Mouse (Mus musculus) cerebellum, adult 11 months (tissue): ENCODE results near the gene Lrrfip1.

Experiments
- DNase-seq: peaks from one replicate; pipeline ENCODE4 v3.0.0; 2022

Gene Lrrfip1

DNA sequence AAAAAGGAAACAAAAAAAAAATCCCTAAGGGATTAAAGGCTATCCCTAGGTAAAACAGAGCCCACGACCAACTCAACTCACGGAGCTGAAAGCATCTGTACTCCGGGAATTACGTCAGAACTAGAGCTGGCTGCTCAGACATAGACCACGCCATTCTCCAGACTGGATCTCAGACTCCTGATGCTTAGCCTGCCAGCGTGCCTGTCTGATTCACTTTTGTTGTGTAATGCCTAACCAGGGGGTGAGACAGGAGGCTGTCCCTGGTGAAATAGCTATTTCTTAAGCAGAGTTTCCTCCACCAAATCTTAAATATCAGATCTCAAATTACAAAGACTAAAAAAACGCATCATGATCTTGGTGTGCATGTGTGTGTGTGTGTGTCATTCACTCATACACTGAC is 89.5 kb downstream of the Lrrfip1 start:
- DNase-seq: no peak

DNA sequence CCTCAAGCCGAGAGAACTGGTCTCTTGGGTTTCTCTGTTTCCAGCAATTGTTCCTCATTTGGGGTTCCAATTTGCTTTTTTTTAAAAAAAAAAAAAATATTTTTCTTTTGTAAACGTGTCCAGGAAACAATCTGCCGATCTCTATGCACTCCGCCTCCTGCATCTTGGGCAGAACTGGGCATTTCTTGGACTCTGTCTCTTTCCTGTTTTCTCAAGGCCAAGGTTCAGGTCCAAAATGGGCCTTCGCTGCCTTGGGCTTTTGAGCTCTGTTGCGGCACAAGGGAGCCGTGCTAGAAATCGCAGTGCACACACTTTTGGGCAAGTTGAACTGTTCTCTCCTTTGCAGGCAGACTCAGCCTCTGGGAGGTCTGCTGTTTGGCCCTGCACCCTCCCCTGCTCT is 90.4 kb downstream of the Lrrfip1 start:
- DNase-seq: no peak

DNA sequence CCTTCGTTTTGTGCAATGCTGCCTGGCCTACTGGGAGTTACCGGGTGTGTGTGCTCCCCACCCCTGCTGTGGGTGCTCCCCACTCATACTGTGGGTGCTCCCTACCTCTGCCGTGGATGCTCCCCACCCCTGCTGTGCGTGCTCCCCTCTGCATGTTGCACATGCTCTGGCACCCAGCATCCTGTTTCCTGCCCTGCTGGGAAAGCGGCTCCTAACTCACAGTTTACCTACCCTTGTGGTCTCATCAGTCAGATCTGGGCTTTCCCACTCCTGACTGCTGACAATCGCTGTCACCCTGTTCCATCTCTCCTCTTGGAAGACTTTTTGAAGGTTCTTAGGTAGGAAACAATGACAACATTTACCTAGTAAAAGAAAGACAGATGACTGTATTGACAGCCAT is 91.9 kb downstream of the Lrrfip1 start:
- DNase-seq: no peak

DNA sequence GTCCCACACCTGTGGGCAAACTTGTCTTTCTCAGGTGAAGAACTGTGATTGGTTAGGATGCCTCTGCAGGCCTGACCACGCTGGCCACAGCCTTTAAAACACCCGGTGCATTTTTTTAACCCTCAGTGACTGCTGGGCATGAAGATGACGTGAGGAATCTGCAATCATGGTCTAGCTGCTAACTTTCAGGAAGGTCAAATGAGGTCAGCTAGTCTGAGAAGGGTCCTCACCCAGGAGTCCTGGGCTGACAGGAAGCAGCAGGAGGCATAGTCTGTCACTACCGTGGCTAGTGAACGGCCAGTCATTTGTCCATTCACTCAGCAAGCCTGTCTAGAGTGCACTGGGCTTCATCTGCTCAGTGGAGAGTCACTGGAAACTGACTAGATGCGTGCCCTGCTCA is 93.9 kb downstream of the Lrrfip1 start:
- no peak for DNase-seq

DNA sequence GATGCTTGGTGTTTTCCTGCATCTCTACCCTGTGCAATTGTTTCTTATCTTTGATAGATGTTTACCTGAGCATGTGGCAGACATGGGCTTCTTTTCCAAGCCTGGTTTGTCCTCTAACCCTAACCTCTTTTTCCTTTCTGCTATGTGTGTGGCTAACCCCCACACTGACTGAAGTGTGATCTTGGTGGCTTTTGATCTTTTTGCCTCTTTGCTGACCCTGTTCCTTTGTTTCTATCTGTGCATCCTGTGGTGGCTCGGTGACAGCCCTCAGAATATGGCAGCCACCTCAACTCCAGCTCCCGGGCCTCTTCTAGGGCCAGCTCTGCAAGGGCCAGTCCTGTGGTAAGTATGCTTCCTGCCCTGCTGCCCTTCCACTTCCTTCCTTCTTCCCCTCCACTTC is 94.8 kb downstream of the Lrrfip1 start:
- DNase-seq: no peak

DNA sequence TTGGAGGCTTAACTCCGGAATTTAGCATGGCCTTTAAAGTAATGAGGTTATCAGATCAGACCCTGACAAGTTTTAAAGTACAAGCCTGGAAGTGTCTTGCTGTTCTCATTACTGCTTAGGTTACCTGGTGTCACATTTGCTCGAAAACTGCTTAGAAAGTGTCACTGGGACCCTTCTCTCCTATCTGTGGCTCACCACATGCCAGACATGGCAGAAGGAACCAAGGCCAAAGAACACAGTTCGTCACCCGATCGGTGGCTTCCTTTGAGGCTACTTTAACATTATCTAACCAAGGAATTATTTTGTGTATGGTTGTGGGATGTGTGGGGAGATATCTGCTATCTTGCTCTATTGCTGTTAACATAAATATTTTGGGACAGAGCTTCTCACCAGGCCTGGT is 95.5 kb downstream of the Lrrfip1 start:
- DNase-seq: no peak

DNA sequence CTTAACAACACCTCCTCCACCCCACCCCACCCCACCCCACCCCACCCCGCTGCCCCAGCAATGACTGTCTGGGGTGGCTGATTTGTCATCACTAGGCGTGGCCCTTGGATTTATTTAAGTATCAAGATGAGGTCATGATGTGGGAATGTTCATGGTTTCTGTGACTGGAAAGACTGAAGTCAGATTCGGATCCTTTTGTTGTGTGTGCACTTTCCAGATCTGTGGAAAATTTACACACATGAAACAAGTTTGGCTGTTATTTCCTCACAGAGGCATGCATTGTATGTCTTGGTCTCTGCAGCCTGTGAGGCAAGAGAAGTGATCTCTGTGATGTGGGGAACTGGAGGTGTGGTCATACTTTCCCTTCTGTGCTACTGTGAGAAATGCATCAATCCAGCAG is 96.7 kb downstream of the Lrrfip1 start:
- no peak for DNase-seq

DNA sequence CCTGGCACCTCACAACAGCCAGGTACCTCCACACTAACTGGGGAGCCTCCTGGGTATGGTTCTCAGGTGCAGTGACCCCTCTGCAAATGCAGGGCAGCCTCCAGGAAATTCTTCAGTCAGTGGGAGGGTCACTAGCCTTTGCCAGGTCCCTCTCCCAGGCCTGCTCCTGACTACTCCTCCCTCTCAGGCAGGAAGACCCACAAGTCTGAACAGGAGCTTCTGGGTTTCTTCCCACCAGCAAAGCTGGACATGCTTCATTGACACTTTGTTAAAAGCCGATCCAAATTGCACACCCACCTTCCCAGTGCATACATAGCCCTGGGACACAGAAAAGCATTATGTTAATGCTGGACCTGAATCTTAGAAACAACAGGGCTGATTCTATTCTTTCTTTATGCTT is 97.3 kb downstream of the Lrrfip1 start:
- DNase-seq: no peak

DNA sequence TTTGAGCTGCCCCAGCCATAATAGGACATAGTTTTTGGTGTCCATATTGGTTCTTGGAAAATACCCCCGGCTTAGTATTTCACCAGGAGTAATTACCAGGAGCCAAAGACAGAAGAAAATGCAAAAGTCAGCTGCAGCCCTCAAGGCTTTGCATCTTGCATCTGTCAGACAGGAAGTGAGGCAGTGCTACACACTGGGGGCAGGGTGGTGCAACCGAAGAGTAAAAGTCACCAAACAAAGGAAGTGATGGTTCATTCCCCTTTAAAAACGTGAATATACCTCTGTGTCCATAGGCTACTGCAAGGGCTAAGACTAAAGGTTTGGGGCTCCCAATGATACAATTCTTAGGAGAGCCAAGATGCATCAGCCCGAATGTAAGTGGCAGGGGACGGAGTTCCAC is 98.0 kb downstream of the Lrrfip1 start:
- DNase-seq: no peak

DNA sequence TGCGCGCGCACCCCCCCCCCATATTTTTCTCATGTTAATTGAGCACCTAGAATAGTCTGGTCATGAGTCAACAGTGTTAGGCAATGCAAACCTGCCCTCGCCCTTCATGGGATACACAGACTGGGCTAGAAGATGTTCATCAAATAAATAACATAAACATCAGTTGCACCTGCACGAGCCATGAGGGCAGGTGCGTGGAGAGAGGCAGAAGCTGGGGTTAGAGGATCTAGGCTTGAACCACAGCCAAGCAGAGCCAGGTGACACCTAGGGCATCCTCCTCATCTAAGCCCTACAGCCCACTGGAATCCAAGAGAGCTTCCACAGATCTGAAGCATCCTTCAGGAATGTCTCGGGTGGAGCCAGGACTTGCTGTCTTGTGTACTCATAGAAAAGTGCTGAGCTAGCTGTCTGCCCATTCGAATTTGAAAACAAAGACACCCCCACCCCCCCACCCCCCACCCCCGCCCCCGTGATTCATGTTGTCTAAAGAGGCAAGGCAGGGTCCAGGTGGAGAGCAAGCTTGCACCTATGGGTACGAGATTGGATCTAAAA is 98.8 kb downstream of the Lrrfip1 start:
- no peak for DNase-seq

DNA sequence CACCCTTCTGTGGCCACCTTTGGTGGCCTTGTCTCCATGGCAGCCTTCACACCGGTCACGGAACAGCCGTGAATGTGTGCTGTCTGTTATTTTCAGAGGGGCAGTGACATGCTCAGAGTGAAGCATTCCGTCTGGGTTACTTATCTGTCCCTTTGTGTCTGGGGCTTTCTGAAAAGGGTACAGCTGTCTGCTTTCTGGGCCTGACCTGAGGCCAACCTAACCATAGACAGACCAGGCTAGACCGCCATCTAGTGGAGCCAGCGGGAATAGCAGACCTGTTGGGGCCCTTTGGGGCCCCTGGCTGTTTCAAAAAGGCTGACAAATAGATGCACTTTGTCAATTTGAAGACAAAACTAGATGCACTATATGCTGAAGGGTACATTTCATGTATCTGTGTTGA is 100.3 kb downstream of the Lrrfip1 start:
- peak; percentile 13 for DNase-seq

DNA sequence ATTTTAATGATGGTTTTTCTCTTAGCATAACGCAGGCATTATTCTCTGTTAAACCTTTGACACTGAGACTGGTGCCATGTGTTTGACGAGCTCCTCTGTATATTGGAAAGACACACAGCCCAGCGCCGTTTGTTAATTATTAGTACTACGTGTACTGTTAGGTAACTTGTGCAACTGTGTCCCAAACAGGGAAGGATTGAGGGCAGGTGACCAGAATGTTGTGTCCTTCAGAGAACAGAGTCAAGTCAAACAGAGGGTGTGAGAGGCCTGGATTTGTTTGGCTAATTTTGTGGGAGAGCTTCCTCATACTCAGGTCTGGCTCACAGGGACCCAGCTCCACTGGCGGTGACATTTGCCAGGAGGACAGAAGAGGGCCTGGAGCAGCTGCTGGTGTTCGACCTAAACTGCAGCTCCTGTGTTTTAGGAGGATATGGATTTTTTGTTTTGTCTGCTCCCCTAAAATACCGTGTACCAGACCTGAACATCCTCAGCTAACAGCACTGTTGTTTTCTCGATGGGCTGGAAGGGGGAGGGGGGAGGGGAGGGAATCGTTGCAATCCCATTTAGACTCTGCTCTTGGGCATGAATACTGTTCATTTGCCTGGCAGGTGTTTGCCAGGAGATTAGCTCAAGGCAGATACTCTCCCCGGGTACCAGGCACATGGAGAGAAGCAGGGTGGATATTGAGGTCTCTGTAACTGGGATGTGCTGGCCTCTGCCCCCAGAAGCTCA is 103.3 kb downstream of the Lrrfip1 start:
- DNase-seq: no peak

DNA sequence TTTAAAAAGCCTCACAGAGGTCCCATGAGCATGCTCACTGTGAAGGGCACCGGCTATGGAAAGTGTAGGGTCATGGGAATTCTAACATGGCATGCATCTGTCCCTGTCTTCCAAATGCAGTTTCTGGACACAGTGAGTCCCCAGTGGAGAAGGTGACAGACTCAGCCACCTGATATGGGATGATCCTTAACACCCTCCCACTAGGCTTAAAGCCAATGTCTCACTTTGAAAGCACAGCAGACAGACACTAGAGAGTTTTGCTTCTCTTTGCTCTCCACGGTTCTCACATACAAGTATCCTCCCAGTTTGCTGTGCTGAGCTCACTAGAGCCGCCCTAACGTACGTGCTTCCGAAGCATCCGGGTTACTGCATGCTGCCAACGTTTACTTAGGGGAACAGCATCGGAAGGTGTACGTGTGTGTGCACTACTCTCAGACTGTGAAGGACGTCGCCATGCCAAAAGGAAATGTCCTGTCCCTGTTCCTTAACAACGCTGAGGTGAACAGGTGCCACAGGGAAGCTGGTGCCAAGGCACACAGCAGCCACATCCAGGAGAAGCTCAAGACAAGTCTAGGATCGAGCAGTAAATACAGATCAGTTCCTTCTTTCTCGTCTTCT is 104.9 kb downstream of the Lrrfip1 start:
- no peak for DNase-seq

DNA sequence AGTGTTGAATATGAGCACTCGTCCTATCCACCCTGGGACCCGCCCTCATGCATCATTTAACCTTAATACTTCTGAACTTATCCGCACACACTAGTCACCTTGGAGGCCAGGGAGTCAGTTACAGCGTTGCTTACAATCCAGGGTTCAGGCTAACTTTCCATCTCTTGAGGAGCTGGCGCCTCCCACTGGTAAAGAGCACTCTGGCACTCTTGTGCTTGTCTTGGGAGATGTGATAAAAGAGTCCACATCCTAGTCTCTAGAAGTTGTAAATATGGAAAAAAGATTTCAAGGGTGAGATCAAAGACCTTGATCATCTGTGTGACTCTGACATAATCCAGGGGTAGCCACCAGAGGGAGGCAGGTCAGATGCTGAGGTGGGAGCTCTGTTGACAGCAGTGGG is 109.0 kb downstream of the Lrrfip1 start:
- DNase-seq: no peak

DNA sequence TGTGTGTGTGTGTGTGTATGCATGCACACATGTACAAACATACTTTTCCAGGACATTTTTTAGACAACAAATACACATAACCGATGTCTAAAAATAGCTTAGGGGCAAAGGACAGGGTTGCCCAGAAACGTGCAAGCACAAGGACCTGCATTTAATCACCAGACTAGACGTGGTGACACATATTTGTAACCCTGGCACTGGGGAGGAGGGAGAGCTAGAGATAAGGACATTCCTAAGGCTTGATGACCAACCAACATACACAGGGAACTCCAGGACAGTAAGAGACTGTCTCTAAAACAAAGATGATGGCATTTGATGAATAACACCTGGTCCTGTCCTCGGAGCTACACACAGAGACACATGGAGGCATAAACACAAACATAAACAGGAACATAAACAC is 110.8 kb downstream of the Lrrfip1 start:
- no peak for DNase-seq

DNA sequence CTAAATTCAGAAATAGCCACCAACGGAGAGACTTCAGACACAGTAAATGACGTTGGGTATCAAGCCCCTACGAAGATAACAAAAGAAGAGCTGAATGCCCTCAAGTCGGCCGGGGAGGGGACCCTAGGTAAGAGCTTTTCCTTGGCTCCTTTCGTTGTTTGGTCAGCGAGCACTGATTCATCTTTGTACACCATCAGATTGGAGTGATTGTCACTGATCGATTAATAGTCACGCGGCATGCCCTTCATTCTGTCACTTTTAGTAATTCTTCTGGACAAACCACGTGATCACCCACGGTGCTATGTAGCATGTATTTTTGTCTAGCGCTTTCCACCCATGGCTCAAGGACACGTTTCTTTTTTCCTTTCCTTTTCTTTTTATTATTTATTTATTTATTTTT is 113.6 kb downstream of the Lrrfip1 start:
- no peak for DNase-seq

DNA sequence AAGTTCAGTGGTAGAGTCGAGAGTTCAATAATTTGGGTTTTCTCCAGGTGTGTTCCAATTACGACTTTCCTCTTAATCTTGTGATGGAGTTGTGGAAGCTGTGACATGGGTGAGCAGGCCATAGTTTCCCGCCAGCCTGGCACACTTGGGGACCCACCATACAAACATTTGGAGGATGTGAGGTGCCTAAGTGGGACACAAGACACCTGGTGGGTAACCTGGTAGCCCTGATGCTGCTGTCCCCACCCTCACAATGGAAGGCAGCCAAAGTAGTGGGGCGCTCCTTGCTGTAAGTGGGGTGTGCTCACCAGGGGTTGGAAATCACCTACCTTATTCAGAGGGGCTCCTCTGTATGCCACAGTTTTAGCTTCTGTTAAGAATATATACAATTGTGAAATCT is 114.1 kb downstream of the Lrrfip1 start:
- no peak for DNase-seq

DNA sequence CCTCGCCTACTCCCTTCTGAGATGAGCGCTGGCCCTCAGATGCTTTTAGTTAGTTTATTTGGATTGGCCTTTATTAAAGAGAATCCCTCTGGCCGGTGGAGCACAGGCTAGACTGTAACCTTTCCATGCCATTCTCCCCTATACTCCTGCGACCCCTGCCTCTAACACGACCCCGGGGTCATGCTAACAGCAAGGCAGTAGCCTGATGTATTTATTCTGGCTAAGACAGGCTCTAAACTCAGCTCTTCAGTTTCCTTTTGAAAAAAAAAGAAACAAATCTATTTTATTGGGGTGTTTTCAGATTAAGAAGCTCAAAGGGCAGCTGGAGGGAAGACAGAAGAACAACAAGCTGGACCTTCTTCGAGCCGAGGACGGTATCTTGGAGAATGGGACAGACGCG is 123.6 kb downstream of the Lrrfip1 start:
- DNase-seq: no peak

DNA sequence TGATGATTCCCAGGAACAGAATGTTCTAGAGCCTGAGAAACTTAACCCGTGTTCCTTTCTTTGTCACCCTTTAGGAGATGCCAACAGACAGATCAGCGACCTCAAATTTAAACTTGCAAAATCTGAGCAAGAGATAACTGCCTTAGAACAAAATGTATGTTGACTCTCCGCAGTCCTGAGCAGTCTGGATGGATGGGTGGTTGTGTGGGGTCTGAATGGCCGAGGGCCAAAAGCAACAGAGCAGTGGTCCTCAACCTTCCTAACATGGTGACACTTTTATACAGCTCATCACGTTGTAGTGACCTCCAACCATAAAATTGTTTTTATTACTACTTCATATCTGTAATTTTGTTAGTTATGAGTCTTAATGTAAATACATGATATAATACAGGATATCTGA is 124.5 kb downstream of the Lrrfip1 start:
- no peak for DNase-seq

DNA sequence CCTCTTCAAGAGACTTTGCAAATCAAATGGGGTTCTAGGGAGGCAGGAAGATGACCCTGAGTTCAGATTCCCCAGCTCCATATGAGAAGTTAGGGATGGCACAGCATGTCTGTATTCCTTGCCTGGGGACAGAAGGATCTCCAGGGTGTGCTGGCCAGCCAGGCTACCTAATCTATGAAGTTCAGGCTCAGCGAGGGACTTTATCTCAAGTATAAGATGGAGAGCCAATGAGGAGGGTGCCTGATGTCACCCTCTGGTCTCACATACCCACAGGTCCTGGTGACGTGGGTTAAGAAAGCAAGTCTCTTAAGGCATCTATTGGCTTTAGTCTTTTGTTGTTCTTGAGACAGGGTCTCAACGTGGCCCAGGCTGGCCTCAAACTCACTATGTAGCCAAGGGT is 124.9 kb downstream of the Lrrfip1 start:
- no peak for DNase-seq

DNA sequence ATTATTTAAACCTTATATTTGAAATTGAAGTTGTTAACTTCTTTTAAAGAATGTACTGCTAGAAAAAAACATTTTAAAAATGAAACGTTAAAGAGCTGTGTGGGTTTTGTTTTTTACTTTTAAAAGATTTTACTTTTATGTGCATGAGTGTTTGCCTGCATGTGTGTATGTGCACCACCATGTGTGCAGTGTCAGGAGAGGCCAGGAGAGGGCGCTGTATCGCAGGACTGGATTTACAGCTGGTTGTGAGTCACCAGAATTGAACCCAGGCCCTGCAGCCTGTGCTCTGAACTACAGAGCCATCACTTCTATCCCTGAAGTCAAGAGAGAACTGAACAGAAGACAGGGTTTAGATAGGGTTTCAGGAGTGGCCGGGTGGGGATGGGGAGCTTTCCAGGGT is 130.3 kb downstream of the Lrrfip1 start:
- no peak for DNase-seq

DNA sequence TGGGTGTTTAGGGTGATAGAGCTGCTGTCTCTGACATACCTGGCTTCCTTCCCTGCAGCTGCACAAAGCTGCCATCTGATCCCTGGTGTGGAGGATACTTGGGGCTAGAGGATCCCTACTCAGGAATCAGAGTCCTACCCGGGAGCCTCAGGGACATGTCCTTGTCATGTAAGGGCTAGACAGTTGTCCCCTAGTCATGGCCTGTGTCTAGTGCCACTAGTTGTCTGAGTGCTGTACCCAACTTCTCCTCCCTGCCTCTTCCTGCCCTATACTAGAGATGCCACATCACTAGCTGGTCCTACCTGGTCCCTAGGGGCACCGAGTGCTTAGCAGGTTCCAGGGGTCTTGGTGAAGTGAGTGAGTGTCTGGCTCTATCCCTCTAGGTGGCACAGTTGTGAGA is 138.5 kb downstream of the Lrrfip1 start:
- DNase-seq: no peak

DNA sequence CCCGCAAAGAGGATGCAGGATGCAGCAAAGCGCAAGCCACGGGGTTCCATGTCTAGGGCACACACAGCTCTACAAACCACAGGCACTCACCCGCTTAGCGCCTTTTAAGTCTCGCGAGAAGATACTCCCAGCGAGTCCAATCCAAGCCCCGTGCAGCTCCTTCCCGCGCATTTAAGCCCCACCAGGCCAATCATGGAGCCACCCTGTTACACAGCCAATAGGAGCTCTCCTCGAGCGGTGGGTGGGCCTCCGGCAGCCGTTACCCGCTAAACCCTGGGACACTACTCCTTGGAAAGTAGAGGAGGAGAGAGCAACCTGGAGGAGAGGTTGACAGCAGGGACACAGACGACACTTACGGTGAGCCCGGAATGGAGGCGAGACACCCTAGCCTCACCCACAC is 146.3 kb downstream of the Lrrfip1 start, which contains the start of gene Rbm44:
Gene Rbm44, plus strand, starts transcription at position 277 of the 400 bp plus-strand sequence.
- no peak for DNase-seq

DNA sequence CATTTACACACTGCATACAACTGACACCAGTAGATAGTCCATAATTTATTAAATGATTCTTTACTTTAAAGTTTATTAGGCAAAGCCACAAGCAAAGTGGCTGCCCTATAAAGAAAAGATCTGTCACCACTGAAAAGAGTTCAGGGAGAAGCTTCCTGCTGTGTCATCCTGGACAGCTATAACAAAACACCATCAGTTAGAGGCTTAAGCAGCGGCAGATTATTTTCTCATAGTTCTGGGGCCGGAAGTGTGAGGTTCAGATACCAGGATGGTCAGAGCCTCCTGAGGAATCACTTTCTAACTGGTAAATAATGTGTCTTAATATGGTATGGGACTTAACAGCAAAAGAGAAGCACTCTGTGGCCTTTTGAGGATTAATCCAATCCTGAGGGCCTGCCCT is 153.0 kb downstream of the Lrrfip1 start:
- no peak for DNase-seq

DNA sequence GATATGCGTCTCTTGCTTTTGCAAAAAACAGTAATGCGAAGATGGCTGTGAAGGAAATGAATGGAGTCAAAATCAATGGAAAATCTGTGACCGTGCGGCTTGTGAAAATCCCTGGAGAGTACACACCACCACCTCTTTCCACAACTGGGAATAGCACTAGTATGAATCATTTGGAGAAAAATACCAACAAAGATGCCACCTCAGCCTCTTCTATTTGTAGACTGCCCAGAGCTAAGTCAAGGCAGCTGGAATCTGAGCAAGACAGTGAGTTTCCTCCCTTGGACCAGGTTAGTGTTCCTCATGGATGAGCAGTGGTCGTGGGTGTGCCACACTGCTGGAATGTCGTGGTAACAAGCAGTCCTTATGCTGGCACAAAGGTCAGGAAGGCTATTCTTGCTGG is 168.3 kb downstream of the Lrrfip1 start:
- DNase-seq: no peak
